Mouse (Mus musculus) ES-E14 (cell line): Measurements from ENCODE around the gene Eml3.
A peak's percentile ranks its signal among the peaks of the same experiment; 100 is the strongest.

ENCODE experiments used
- CHD2 ChIP-seq: IDR thresholded peaks from 2 replicates; pipeline ENCODE4 v1.6.1; 2014; ENCODE audit warnings: mild to moderate bottlenecking, low read depth, low read length, inconsistent platforms
- HCFC1 ChIP-seq: IDR thresholded peaks from 2 replicates; pipeline ENCODE4 v1.6.1; 2012; ENCODE audit warnings: low read length, inconsistent platforms, borderline replicate concordance; ENCODE audit not compliant: insufficient read depth
- MAFK ChIP-seq: IDR thresholded peaks from 2 replicates; pipeline ENCODE4 v1.6.1; 2014; ENCODE audit warnings: mild to moderate bottlenecking, low read depth, low read length, inconsistent platforms; ENCODE audit not compliant: insufficient read depth
- ZNF384 ChIP-seq: IDR thresholded peaks from 2 replicates; pipeline ENCODE4 v1.6.1; 2012; ENCODE audit warnings: low read depth, low read length, inconsistent platforms

DNA sequence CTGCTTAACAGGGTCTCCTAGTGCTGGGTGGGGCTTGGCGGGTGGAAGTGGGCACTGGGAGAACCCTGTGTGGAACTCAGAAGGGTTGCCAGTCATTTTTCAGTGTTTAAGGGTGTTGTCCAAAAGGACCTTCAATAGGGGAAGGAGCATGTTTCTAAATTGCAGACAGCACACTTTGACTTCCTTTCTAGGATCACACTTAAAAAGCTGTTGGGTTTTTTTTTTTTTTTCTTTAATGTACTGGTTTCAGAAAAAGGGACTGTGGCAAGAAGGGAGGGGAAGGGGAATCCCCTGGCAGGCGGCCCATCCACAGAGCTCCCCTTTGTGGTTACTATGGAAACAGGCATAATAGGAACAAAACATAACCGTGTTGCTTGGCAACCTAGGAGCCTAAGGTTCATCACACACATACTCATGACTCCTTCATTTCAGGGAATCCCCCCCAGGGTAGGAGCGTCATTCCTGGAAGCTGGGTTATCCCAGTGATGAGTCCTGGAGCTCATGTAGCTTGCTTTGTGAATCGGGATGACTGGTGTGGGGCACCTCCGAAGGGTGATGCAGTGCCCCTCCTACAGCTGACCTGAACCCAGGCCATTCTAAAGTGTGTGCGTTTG is 55.0 kb downstream of the Eml3 start:
- no peak for TF ChIP-seq HCFC1
- no peak for TF ChIP-seq MAFK
- no peak for TF ChIP-seq CHD2
- peak; percentile 71; the same call in 1 of the 2 replicates for TF ChIP-seq ZNF384
